Mouse (Mus musculus) embryo, embryonic 9.5 days (tissue): ENCODE measurements around the gene Pik3ca.
"Not testable (repeated sequence)": the region's sequence is repeated elsewhere in the genome, so short reads cannot be mapped to it uniquely, and the experiment has no call there.

Experiments
- DNase-seq: peaks from one replicate; pipeline ENCODE4 v3.0.0-alpha.2; 2017; ENCODE audit errors: extremely low spot score

Gene Pik3ca

DNA sequence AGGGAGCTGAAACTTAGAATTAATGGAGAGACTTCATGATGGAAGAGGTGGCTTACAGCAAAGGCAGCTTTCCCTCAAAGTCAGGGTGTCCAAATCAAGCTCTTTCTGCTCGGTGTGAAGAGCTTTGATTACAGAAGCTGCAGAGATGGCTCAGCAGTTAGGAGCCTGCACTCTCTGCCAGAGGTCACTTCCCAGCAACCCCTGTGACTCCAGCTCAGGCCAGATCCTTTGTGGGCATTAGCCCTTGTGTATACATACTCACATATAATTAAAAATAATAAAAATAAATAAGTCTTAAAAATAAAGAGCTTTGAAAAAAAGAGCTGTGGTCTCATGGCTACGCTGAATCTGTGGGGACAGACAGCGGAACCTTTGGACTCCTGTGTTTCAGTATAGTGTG is 4.1 kb downstream of the Pik3ca start:
- no peak for DNase-seq

DNA sequence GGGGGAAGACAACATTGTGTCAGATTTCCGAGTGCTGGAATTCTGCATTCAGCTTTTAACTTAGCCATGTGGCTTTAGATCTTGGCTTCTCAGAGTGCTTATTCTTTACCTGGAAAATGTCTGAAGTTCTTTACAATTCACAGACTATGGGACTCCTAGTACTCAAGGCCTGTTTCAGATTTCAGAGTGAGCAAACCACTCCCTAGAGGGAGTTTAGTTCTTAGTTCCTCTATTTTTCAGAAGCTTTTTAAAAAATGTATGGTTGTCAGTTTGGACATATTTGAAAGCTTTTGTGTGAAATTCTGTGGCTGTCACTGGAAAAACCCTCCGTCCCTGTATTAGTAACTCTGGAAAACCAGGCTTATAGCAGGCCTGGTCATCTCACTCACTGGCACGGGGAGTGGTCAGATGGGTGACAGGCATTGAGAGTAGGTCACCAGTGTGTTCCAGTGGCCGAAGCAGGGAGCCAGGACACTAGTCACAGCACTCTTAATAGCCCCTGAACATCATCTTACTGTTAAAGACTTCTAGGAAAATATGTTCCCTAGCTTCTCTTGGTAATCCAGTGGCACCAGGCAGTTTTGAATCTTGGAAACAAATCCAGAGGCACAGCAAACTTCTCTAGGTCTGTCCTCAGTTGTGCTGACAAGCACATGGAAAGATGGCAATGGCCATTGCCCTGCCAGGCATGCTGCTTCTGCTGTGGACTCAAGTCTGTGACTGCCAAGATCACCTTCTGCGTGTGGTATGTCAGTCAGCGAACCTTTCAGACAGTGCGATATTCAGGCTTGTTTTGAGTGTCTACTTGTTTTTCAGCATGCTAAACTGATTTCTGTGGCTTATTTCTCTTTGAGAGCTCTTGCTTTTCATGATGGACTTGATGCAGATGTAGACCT is 5.8 kb downstream of the Pik3ca start:
- DNase-seq = no peak

DNA sequence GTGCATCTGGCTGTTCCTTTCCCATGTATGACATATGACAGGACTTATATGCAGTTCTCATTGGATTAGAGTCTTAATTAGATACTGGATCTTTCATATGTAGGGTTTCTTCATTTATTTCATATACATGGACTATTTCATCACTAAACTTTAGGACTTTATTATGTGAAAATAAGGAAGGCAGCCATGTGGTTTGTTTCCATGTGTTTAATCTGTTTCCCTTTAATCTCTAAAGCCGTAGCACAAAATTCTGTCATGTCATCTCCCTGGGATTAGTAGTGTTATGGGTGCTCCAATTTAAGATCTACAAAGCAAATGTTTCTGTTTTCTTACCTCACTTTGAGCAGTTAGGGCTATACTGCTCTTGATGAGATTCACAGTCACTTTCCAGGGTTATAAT is 8.2 kb downstream of the Pik3ca start:
- DNase-seq = no peak

DNA sequence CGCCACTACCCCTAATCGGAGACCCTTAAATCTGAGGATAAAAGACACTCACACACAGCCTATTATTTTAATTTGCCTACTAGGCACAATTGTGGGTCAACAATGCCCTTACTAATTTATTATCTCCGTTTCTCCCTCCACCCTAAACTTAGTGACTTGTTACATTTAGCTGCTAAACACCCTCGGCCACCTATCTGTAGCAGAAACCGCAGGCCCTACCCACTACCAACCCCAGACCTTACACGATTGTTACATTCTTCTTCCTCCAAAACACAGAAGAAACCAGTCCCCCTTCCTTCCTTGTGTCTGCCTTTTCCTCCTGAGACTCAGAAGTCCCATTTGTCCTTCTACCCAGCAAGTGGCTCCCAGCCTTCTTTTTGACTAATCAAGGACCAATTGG is 9.3 kb downstream of the Pik3ca start:
- DNase-seq = no peak

DNA sequence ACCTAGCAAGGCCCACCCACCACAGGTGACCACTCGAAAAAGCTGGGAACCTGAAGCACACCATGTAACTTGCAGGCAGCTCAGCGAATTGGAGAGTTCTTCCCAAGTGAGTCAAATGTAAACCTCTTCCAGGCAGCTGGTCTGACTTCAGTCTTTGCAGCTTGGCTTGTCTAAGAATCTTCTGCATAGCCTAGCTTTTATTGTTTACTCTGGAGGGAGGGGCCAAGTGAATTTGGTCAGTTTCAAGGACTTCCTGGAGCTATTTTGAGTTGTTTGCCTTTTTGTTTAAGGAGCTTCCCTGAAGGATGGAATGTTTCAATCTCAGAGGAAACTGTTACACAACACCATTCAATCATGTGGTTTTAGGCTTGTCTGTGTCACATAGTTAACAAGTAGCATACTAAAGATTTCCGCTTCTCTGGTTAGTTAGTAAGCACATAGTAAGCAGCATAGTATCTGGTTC is 11.4 kb downstream of the Pik3ca start:
- DNase-seq = no peak

DNA sequence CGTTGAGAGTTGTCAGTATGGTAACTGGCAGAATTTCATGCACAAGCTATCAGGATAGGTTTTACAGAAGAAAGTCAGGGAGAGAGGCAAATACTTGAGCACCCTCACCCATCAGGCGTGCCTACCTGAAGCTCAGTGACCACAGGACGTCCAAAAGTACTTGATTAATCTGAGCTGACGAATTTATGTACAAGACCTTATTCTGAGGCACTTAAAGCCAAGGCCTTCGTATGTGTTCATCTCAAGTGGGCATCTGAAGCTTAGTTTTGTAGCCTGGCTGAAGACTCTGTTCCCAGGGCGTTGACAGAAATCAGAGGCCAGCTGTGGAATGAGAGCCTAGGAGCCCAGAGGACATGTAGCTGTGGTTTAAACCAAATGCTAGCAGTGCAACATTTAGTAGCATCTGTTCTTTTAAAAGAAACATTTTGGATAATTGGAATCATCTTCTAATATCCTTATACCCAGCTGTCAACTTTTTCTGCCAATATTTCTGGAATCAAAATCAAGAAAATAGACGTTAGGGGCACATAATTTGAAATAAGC is 15.1 kb downstream of the Pik3ca start:
- DNase-seq = no peak

DNA sequence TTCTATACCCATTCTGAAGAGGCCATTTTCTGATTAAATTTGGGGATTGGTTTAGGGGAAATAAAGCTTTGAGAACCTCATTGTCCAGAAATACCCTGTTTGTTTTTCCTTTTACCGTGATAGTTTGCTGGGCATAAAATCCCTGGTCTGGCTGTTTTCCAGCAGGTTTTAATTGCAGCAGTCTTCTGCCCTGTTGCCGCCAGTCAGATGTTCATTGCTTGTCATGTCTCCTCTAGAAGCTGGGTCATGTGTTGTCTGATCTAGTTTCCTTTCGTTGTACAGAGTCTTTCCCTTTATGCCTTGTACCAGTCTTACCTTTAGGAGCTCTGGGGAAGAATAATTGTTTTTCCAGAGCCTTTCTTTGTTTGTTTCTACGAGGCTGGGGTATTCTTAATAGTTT is 16.9 kb downstream of the Pik3ca start:
- no peak for DNase-seq

DNA sequence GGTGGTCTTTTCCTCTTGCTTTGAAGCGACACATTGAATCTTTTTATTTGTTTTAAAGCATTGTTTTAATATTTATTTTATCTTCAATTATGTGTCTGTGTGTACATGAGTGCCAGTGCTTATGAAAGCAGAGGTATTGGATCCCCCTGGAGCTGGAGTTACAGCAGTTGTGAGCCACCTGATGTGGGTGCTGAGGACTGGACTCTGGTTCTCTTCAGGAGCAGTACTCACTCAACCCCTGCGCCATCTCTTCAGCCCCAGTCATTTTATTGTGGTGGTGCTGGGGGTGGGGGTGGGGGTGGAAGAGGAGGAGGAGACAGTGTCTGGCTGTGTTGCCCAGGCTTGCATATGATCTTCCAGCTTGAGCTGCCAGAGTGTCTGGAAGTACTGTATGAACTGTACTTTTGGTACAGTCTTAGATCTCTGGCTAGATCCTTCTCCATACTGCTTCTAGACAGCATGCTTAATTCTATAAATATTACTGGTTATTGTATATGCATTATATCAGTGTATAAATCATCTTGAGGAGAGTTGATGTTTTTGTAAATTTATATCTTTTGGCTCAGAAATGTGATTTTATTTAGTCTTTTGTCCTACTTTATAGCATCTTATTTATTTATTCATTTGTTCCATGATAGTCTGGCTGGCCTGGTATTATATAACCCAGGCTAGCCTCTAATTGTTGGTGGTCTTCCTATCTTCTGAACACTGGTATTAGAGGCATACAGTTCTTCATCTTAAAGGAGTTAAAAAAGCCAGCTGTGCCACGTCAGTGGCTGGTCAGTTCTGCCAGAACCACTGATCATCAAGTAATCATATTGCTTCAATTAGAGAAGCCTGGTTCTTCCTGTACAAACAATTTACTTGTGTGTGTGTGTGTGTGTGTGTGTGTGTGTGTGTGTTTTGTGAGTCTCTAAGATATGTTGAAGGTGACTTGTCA is 18.2 kb downstream of the Pik3ca start:
- DNase-seq = no peak

DNA sequence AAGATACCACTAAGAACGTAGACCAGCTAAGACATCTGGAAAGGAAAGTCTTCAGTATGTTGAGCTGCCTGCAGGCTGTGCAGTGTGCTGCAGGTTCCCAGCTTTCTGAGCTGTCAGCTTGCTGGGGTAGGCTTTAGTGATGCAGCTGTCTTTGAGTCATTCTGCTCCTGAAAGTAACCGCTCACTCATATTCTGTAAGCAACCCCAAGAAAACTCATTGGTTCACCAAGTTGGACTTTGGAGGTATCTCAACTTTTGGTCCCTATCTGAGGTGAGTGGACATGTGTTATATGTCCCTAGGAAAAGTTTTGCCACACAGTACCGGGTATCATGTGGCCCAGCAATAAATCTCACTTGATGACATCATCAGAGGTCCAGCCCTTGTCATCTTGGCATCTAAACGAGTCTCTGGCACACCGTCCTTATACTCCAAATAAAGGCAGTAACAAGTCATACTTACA is 20.3 kb downstream of the Pik3ca start:
- no peak for DNase-seq

DNA sequence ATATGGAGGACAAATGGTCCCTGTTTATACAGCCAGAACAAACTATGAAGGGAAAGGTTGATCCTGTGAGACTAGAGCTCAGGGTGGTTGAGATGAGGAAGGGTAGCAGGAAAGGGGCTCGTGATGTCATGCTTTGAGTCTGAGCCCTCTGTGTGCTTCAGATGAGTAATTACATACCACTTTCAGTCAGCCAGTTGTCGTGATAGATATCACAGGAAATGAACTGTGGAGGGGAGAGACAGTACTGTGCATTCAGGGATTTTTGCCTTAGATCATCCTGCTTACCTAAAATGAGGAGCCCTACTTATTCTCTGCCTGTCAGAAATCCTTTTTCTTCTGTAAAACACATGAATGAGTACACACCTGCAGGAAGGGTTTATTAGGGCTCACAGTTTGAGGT is 22.4 kb downstream of the Pik3ca start:
- DNase-seq = no peak

DNA sequence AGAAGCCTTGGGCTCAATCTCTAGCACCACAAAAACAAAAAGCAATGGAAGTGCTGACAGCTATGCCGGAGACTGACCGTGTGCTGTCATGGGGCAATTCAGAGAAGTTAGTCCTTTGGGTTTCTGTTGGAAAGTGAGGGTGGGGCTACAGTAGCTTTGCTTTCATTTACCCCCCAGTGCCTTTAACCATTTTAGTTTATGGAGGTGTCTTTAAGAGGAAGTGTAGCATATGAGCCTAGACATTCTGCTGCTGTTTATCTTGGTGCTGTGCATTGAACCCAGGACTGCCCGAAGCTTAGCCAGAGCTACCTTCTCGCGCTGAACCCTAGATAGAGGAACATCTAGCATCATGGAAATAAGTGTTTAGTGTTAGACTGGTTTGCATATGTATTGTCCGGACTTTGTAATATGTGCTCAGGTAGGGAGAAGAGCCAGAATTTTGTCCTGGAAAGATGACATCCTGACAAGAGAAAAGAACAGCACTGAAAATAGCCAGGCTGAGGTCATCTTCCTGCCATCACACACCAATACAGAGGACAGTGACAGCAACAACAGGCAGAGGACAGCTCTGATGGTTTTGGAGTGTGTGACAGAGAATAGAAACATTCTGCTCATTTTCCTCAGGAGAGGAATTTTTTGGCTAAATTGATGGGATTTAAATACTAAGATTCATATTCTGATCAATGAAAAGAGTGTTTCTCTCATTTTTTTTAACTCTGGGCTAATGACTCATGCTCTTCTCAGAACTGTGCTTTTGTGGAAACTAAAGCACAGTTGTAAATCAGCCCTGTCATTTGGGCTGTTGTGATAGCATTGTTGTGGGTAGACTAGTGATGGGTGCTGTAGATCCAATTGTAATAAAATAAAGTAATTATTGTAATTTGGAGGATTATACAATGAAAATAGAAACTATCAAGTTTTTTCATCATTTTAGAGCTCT is 23.9 kb downstream of the Pik3ca start:
- DNase-seq = no peak

DNA sequence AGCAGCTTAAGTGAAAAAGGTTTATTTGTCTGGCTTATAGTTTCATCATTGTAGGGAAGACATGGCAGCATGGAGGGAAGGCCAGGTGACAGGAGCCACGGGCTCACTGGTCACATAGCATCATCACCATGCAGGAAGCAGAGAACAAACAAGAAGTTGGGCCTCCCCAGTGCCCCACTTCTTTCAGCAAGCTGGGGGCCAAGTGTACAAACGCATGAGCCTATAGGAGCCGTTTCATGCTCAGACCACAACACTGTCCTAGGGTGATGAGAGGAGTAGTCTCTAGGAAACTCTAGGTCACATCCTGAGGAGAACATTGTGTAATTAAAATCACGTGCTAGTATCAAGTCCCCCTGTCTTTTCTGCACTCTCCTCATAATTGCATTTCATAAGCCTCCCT is 30.2 kb downstream of the Pik3ca start:
- DNase-seq = no peak

DNA sequence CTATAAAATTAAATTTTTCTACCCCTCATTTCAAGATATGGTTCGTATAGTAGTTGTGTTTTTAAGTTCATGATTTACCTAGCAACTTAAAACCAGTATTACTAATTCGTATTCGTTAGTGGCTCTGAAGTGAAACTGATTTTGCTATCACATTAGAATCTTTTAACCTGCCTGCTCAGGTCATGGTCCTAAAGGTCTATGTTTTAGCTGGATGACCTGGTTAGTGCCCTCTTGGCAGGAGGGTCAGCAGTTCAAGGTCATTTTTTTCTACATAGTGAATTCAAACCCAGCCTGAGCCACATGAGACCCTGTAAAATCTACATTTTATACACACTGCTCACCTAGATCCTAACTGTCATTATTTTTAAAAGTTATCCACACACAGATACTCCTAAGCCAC is 30.9 kb downstream of the Pik3ca start:
- no peak for DNase-seq

DNA sequence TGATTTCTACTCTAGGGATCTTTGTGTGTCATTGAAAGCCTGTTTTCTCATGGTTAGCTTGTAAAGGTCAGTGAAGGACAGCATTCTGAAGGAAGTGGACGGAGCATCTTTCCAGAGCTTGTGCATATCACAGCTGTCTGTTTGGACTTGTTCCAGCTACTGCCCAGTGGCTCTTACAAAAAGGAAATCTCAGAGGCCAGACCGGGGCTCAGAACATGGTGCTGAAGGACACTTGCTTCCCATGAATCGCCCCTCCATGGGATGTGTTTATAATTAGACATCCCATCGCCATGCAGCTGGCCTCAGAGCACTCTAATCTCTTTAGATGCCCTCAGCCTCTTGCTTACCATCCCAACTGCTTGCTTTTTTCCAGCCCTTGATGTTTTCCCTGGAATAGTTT is 31.4 kb downstream of the Pik3ca start:
- DNase-seq = no peak

DNA sequence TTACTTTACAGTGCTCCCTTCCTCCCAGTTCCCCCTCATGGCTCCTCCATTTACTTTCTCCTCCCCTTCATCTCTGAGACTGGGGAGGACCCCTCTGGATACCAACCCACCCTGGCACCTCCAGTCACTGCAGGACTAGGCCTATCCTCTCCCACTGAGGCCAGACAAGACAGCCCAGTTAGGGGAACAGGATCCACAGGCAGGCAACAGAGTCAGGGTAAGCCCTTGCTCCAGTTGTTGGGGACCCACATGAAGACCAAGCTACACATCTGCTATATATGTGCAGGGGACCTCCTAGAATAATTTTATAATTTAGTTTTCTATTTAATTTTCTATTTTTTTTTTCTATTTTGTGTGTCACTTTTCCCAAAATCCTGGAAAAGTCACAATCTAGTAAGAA is 31.9 kb downstream of the Pik3ca start:
- DNase-seq = not testable (repeated sequence)

DNA sequence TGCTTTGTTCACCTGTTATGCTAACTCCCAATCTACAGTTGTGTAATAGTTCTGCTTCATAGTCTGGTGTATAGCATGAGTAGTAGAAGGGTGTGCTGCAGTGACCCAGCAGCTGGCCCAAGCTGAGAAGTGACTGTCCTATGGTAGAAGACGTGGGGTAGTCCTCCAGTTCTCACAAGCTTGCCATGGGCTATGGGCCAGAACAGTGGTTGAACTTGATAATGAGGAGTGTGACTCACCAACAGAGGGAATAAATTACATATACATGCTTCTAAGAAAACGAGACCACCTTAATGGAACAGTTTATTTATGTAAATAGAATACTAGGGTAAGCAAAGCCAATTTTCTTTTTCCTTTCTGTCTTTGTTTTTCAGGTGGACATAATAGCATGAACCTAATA is 32.9 kb downstream of the Pik3ca start:
- no peak for DNase-seq

DNA sequence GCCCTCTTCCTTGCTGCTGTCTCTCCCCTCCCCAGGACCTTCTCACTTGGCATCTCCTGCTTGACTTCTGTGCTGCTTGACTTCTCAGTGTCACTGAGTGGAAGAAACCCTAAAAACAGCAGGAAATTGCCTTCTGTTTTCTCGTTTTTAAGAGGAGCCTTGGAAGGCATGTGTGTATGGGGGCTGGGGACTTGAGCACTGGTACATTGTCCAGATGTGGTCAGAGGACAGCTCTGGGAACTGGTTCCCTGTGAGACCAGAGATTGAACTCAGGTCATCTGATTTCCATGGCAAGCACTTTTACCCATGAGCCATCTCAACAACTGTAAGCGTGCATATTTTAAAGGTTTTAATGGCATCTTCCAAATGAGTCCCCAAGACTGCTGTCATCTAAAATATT is 36.5 kb downstream of the Pik3ca start:
- DNase-seq = no peak

DNA sequence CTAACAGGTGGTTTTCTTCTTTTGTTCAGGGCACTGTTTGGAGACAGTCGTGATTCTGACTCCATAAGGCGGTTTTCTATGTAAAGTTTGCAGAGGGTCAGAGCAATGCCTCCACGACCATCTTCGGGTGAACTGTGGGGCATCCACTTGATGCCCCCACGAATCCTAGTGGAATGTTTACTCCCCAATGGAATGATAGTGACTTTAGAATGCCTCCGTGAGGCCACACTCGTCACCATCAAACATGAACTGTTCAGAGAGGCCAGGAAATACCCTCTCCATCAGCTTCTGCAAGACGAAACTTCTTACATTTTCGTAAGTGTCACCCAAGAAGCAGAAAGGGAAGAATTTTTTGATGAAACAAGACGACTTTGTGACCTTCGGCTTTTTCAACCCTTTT is 38.6 kb downstream of the Pik3ca start:
- DNase-seq = no peak

DNA sequence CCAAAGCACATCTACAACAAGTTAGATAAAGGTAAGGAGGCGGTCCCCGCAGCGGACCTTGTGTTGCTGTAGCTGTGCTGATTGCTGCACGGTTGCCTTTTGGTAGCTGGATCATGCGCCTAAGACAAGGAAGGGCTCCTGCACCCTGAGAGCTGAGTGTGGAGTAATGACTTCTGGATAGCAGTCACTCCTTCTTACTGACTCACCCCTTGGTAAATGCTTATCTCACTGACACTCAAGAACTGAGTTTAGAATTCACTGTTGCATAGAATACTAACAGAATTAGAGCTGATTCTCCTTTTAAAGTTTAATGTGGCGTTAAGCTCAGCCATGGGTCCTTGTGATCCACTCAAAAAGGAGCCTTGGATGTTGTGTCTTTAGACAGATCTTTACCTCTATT is 39.8 kb downstream of the Pik3ca start:
- no peak for DNase-seq

DNA sequence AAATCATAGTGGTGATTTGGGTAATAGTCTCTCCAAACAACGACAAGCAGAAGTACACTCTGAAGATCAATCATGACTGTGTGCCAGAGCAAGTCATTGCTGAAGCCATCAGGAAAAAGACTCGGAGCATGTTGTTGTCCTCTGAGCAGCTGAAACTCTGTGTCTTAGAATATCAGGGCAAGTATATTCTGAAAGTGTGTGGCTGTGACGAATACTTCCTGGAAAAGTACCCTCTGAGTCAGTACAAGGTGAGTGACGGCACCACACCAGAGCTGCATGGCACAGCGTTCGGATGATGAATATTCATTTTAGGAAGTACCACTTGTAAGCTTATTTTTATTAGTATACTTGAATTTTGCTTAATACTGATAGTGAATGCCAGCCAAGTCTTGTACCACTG is 40.3 kb downstream of the Pik3ca start:
- no peak for DNase-seq

DNA sequence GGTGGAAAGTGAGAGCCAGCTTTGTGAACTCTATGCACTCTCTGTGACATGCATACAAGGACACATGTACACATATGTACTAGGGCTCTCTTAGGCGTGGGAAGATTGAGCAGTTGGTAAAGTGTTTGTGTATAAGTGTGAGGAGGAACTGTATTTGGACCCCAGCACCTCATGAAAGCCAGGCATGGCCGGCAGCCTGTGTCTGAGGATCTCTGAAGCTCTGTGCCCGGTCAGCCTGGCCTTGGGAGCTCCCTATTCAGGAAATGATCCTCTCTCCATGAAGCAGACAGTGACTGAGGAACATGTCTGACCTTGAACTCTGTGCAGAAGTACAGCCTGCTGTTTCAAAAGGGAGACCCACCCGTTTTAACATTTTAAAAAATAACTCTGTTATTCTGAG is 41.2 kb downstream of the Pik3ca start:
- no peak for DNase-seq
